Mouse (Mus musculus) megakaryocyte-erythroid progenitor cell, adult 5-6 weeks (primary cell): Measurements from ENCODE around the gene Mrps26. TPM values are rescaled to one million over a fixed set of nuclear protein-coding genes. Genes with fewer than 3 reads are reported as not detected.
"Not testable (repeated sequence)": the region's sequence is repeated elsewhere in the genome, so short reads cannot be mapped to it uniquely, and the experiment has no call there.

Source experiments
- ATAC-seq: replicated peaks from 2 replicates; pipeline ENCODE4 v1.8.0; 2016; ENCODE audit warnings: mild to moderate bottlenecking, inconsistent platforms; ENCODE audit not compliant: severe bottlenecking, poor library complexity, low FRiP score, low TSS enrichment
- total RNA-seq, 2 experiments: library from RNA; stranded (forward) in 1 of 2; stranded (reverse) in 1 of 2; fragments of 200-1000, 215-1000 nt in 1 of 2; fragments of >200 nt in 1 of 2; fragmentation: Nextera tagmentation in 1 of 2; gene quantifications; 2 replicates each; pipeline ENCODE4 v1.2.3; 2014 to 2017

The Mrps26 gene
- total RNA-seq, 2 experiments from 2014 or later: 88.6 to 111 TPM

DNA sequence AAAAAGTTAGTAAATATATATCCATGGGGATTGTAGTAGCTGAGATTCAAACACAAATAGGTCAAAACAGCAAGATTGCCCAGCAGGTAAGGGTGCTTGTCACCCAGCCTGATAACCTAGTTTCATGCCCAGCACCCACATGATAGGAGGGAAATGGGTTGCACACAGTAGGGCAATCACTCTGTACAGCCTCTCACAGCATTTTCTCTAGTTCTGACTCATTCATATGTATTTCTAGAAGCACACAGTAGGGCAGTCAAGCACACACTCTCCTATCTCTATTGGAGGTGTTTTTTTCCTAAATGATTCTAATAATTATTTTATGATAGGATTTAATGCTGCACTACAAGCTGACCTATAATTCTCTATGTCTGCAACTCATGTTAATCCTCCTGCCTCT, 6.4 kb downstream of the Mrps26 start:
- no peak for ATAC-seq

DNA sequence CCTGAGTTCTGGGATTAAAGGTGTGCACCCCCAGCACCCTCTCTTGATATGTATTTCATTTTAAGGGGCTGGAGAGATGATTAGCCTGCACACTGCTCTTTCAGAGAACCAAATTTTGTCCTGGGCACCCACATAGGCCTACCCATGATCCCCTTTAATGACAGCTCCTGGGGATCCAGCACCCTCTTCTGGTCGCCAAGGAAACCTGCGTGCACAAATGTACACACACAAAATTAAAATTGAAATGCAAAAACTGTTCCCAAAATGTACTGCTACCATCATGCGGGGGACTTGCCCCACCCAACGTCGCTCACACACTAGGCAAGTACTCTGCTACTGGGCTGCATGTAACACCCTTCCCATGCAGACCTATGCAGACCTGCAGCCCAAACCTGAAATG, 11.4 kb downstream of the Mrps26 start:
- no peak for ATAC-seq

DNA sequence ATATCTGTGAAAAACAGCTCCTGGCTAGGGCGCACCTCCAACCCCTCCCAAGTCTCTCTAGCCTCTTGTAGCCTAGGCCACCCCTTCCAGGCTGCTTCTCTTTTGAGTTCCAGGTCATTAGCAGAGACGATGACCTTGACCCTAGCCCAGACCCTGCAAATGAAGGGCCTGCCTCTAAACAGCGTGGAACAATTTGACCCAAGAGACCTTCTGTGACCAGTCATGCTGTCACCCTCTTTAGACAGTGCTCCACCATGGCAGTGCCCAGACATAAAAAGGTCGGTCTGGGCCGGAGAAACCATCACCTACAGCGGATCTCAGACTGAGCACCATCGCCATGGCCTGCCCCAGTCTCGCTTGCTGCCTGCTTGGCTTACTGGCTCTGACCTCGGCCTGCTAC, 12.3 kb downstream of the Mrps26 start, which contains the start of gene Oxt:
Gene Oxt, plus strand, starts transcription at position 301 of the 400 bp plus-strand sequence.
- no peak for ATAC-seq

- ATAC-seq: not testable (repeated sequence)
Measured at GRCm38 (mm10) chr2:130576564-130576963, 13.0 kb downstream of the Mrps26 start.

DNA sequence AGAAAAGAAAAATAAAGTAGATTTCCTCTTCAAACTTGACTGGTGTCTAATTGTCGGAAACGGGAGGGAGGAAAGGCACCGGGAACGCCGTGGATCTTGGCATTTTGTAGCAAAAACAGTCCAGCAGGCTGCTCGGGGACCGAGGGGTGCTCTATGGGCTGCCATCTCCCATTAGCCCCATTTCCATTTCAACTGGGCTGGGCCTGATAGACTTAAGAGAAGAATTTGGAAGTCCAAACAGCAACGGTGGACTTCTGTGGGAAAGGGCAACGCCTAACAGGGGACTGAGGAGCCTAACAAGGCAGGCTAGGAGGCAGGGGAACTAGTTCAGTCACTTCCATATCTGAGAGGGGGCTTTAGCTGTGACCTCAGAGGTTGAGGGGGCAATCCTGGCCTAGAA, 13.5 kb downstream of the Mrps26 start:
- no peak for ATAC-seq

DNA sequence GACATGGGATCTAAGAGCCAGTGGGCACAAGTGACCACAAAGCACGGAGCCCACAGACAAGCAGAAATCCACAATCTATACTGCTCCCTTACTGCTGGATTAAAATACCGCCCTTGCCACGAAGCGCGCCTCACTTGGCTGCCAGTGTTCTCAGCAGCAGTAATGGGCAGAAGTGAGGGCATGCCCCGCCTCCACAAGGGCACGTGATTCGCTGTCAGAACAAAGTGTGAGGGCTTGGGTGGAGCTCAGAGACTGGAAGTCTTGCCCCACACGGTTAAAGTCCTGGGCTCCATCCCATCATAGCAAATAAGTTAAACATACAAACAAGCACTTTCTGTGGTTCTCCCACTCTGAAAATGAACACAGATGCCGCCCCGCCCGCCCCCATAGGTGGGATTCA, 14.1 kb downstream of the Mrps26 start:
- ATAC-seq: peak; percentile 80

DNA sequence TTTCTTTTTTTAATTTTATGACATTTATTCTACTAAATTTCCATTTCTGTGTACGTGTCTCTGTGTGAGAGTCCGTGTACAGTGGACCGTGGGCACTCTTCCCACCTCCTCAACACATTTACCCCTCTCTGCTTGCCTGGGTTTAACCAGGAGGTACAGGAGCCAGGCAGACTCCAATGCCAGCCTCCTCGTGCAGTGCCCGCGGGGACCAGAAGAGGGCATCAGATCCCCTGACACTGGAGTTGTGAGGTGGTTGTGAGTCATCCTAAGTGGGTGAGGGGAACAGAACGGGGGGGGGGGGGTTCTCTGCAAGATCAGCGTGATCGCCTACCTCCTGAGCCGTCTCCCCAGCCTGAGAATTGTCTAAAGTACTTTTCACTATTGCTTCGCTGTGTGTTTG, 14.6 kb downstream of the Mrps26 start:
- ATAC-seq: peak; percentile 43

- no peak for ATAC-seq
Measured at GRCm38 (mm10) chr2:130579791-130580190, 16.2 kb downstream of the Mrps26 start.

GRCm38 (mm10) chr2:130581201-130581600, 17.7 kb downstream of the Mrps26 start:
- ATAC-seq: no peak

- ATAC-seq: no peak
Measured at GRCm38 (mm10) chr2:130582552-130582951, 19.0 kb downstream of the Mrps26 start, which contains the start of gene Avp. Avp (minus strand) TSS chr2:130582554.

DNA sequence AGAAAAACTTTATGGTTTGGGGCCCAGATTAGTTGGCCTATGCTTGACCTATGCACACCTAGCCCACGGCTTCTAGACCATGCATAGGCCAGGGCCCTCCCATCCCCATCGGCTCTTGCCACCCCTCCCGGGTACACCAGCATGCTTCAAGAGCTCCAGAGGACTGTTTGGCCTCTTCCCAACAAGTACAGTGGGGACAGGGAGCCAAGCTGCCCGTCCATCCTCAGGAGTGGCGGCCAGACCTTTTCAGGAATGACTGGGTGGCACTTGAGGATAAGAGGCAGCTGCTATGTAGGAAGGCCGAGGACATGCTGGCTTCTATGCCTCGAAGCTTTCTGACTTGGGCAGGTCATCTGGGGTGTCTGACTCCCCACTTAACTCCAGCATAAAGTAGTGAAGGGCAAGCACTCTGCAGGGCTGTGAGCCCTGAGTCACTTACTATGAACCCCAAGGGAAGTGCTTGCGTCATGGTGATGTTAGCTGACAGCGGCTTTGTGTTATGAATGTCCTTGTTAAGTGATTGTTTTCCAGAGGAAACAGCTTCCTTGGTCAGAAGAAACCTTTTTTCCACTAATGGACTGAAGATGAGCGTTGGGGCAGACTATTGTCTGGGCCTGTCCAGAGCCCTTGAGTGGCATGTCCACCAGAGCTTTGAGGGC, 20.5 kb downstream of the Mrps26 start:
- no peak for ATAC-seq

DNA sequence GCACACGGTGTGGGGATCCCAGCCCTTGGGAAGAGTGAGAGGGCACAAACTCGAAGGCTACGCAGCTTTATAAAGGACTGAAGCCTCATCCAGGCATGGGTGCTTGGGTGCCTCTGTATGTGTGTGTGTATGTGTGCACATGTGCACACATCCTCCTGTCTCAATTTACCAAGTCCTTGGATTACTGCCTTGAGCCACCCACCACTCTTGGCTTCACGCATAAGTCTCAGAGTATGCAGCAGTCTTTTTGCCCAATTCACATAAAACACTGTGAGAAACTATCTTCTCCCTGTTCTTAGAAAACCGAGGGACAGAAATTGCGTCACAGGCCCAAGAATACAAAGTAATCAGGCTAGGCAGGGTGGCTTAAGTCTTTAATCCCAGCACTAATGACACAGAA, 22.5 kb downstream of the Mrps26 start:
- no peak for ATAC-seq

DNA sequence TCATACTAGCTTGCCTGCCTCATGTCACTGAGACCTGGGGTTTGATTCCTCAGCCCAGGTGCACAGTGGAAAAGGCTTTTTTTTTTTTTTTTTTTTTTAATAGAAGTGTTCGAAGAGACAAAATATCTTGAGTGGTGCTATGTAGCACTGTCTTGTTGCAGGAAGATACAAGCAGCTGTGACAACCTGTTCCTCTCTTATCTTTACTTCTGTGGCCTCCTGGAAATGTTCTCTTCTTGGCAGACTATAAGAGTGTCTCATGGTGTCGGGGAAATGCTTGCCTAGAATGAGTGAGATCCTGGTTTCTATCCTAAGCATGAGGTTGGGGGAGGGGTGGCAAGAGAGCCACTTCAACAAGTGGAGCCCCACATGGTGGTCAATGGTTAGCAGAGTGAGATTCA, 24.8 kb downstream of the Mrps26 start:
- peak; percentile 32; the same call in 1 of the 2 replicates for ATAC-seq

GRCm38 (mm10) chr2:130589157-130589556, 25.6 kb downstream of the Mrps26 start:
- no peak for ATAC-seq

DNA sequence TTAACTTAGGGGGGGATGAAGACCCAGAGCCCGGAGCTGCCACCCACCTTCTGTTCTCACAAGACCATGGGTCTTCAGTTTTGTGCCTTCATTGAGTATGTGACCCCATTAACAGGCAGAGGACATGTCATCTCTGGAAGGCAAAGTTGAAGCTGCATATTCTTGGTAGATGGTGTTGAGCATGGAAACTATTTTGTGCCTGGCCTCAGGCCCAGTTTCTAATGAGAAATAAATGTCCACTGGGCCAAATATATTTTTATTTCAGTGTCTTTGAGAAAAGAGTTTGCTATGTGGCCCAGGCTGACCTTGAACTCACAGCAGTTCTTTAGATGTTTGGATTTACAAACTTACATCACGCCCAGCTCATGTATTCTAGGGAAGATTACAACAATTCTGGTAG, 26.2 kb downstream of the Mrps26 start:
- no peak for ATAC-seq

DNA sequence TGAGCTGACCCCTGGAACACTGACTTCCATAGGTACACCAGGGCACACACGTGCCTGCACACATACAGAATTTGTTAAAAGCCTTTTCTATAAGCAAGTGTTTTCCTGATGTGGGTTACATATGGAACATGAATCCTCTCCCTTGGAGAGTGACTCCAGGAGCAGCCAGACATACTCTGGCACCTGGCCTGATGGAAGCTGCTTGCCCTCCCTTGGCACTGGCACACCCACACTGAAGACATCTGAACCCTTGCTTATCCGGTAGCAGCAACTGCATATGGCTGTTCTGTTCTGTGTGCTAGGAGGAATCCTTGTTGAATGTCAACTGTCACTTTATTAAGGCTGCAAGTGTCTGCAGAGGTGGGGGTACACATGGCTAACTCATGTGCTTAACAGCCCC, 27.5 kb downstream of the Mrps26 start:
- no peak for ATAC-seq

- peak; percentile 34; the same call in 1 of the 2 replicates for ATAC-seq
Measured at GRCm38 (mm10) chr2:130595596-130595995, 32.1 kb downstream of the Mrps26 start.

DNA sequence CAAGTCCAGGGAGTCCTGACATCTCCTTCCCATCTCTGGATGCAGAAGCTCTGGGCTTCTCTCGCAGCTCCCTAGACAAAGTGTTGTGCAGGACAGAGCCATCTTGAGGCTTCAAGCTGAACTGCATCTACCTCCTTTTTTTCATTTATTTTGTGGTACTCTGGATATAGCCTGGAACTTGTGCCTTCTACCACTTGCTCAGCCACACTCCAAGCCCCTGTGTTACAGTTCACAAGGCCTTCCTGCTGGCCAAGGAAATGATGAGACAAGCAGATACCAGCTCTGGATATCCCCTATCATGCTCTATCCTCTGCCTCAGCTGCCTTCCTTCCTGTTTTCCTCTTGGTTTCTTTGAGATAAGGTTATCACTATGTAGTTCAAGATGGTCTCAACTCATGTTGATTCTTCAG, 34.1 kb downstream of the Mrps26 start:
- ATAC-seq: peak; percentile 65

DNA sequence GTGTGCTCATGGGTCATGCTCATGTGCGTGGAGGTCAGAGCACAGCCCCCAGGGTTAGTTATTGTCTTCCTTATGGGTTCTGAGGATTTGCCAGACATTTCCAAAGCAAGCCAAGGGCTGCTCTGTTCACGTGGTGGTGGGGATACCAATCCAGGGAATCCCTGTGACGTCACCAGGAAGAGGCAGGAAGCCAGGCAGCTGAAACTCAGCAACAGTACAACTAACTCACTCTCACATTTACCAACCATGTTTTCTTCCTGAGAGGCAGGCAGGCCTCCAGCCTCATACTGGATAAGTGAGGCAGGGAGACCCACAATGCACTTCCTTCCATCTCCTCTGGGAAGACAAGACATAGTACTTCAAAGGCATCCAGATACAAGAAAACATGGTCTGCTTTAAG, 34.9 kb downstream of the Mrps26 start:
- no peak for ATAC-seq

- ATAC-seq: no peak
Measured at GRCm38 (mm10) chr2:130602195-130602594, 38.7 kb downstream of the Mrps26 start.

DNA sequence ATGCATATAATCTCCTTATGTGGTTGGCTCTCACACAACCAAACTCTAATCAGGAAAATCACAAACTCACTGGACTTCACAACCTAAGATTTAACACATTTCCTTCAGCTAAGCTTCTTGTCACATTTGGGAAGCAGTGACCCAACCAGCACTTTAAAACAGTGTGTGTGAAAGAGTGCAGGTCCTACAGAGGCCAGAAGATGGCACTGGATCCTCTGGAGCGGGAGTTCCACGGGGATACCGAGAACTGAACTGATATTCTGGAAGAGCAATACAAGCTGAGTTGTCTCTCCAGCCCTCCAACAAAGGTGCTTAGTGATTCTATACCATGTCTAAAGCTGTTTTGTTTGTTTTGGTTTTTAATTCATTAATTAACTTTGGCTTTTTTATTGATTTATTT, 49.5 kb downstream of the Mrps26 start:
- ATAC-seq: 0 out of 2 replicates have a peak, but pooled peaks have one; percentile 63
